Mouse (Mus musculus) kidney, embryonic 14.5 days (tissue): ENCODE measurements at regions not wholly inside any gene's neighbourhood (a gene's known extent, or its start where the extent isn't known, plus 50 kb on each side); places are given as distances from the start of the nearest gene placed in this dataset.

Experiments
- ATAC-seq: fragments of 200-750 bp; cut with Nextera tagmentation; 2 replicates; pipeline ENCODE4 v1.8.0; 2017; ENCODE audit warnings: moderate number of reproducible peaks, mild to moderate bottlenecking, moderate TSS enrichment, moderate library complexity; ENCODE audit not compliant: low FRiP score, low TSS enrichment
- H3K27ac ChIP-seq: fragments of 300-500 bp; sonication (generic); 2 replicates; pipeline ENCODE4 v1.5.1; 2014; ENCODE audit warnings: low read depth, mild to moderate bottlenecking, low read length, moderate library complexity, mixed read lengths
- H3K27me3 ChIP-seq: fragments of 300-500 bp; sonication (generic); 2 replicates; pipeline ENCODE4 v1.6.1; 2014; ENCODE audit warnings: mild to moderate bottlenecking, low read length; ENCODE audit not compliant: control insufficient read depth, insufficient read depth
- H3K36me3 ChIP-seq: fragments of 300-500 bp; sonication (generic); 2 replicates; pipeline ENCODE4 v1.6.1; 2014; ENCODE audit warnings: low read length, mixed read lengths; ENCODE audit not compliant: control insufficient read depth, insufficient read depth
- H3K4me1 ChIP-seq: fragments of 300-500 bp; sonication (generic); 2 replicates; pipeline ENCODE4 v1.6.1; 2014; ENCODE audit warnings: low read length, mixed read lengths; ENCODE audit not compliant: control insufficient read depth, insufficient read depth
- H3K4me2 ChIP-seq: fragments of 300-500 bp; sonication (generic); replicated peaks from 2 replicates; pipeline ENCODE4 v1.6.1; 2014; ENCODE audit warnings: low read depth, mild to moderate bottlenecking, low read length
- H3K4me3 ChIP-seq: fragments of 300-500 bp; sonication (generic); 2 replicates; pipeline ENCODE4 v1.5.1; 2014; ENCODE audit warnings: mild to moderate bottlenecking, low read length
- H3K9ac ChIP-seq: fragments of 300-500 bp; sonication (generic); 2 replicates; pipeline ENCODE4 v1.6.1; 2014; ENCODE audit warnings: low read depth, mild to moderate bottlenecking, low read length, moderate library complexity
- H3K9me3 ChIP-seq: fragments of 300-500 bp; sonication (generic); 2 replicates; pipeline ENCODE4 v1.6.1; 2016; ENCODE audit warnings: low read length; ENCODE audit not compliant: control insufficient read depth
- WGBS: fragments of 180-500 bp; shearing (Covaris S2); extraction: QIAGEN DNeasy Blood & Tissue Kit; methylation state at CpG from one replicate; pipeline ENCODE4 v1.1.7; 2014; 5-methylcytosine and 5-hydroxymethylcytosine counted together

DNA sequence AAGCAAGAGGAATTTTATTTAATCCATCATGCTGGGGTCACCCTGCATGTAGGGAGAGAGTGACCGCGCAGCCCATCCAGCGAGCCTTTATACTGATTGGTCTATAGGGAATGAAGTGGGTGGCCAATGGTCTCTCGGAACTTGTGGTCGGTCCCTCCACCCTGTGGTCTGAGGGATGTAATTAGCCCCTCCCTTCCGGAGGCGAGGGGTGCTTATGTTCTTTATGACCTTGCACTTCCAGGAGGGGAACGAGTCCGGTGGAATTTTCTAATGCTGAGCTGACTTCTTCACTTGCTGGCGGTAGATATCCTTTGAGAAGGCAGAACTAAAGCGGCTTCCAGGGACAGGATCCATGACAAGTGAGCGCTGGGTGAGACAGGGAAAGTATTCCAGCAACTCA lies 60.8 kb downstream of the H2al2a start:
- Histone ChIP-seq H3K27ac (no peak overlapping the region), H3K9me3 (no peaks in the 10 kb centered on the region), H3K36me3 (no peaks in the 10 kb centered on the region), H3K4me3 (no peak overlapping the region), H3K9ac (no peak overlapping the region), H3K4me1 (no peaks in the 10 kb centered on the region), H3K27me3 (no peaks in the 10 kb centered on the region), H3K4me2 (no peak overlapping the region)
- ATAC-seq: no peak
- 79% methylated on average over 12 of the region's 12 CpGs for WGBS

DNA sequence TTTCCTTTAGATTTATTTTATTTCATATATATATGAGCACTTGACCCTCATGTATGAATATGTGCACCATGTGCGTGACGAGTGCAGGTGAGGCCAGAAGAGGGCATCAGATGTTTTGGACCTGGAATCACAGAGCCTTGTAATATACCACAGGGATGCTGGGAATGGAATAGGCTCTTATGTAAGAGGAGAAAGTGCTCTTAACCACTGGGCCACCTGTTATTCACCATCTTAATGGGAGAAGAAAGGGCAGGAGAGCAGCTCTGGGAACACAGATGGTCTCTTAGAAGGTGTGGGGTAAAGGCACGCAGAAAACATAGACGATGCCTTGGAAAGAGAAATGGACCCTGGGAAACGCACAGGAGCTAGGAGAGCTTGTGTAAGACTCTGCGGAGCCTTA lies 61.3 kb downstream of the H2al2a start:
- H3K4me1 ChIP-seq: no peaks in the 10 kb centered on the region

DNA sequence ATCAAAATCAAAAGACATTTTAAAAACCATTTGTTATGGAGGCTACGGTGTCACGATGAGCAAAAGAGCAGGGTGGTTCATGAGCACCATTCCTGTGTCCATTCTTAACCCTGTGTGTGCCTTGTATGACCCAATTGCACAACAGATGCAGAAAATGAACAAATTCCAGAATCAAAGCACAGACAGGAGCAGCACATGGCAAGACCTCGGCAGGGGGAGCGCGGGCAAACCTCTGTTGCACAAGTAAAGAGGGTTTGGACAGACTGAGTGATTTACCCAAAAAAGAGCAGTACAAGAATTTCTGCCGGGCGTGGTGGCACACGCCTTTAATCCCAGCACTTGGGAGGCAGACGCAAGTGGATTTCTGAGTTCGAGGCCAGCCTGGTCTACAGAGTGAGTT lies 62.1 kb downstream of the H2al2a start:
- no peak overlapping the region for H3K4me3 ChIP-seq
- no peaks in the 10 kb centered on the region for H3K4me1 ChIP-seq
- no peak for ATAC-seq
- no peaks in the 10 kb centered on the region for H3K27me3 ChIP-seq
- 96% methylated on average over 10 of the region's 10 CpGs for WGBS
- H3K9ac ChIP-seq: no peak overlapping the region
- H3K36me3 ChIP-seq: no peaks in the 10 kb centered on the region
- no peak overlapping the region for H3K27ac ChIP-seq
- no peak overlapping the region for H3K4me2 ChIP-seq
- H3K9me3 ChIP-seq: no peaks in the 10 kb centered on the region

More for the DNA sequence above, 61.3 kb downstream of the H2al2a start:
- no peak for ATAC-seq
- no peak overlapping the region for H3K9ac ChIP-seq
- no peak overlapping the region for H3K4me3 ChIP-seq
- H3K36me3 ChIP-seq: no peaks in the 10 kb centered on the region
- H3K27ac ChIP-seq: no peak overlapping the region
- H3K9me3 ChIP-seq: no peaks in the 10 kb centered on the region
- WGBS: 97% methylated on average over 6 of the region's 6 CpGs
- H3K4me2 ChIP-seq: no peak overlapping the region
- H3K27me3 ChIP-seq: no peaks in the 10 kb centered on the region

DNA sequence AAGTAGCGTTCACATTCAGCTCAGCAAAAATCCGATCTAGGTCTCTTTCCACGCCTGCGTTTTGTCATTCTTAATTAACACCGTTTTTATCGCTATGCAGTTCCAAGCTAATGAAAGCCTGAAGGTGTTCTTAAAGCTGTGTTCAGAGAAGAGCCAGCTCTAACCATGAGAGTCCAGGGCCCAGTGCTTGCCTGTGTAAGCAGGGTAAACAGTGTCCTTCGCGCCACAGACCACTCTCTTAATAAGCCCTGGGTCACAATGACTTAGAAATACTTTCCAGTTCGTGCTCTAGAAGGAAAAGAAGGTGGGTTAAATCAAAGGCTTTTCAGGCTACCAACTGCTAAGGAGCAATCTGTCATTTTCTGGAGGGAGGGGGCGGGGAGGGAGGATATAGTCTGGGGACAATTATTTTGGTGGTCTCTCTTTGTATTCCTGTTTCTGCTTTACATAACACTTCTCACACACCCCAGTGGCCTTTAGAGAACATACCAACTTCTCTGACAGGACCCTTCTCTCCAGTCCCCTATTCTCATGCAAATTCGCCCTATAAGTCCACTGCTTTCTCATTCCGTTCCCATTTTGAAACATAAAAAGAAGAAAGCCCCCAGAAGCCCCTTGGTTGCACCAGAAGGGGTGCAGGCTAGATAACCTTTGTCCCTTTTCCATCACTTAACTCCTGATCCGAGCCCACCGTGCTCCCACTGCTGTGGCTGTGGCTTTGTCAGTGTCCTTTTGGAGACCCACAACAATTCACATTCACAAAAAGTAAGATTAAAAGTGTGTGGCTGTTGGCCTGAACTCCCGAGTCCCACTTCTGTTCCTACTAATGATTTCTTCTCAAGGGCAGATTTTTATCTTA lies 63.6 kb downstream of the H2al2a start:
- Histone ChIP-seq H3K9ac (no peak overlapping the region), H3K4me3 (no peak overlapping the region), H3K4me2 (no peak overlapping the region), H3K27ac (no peak overlapping the region), H3K27me3 (no peaks in the 10 kb centered on the region), H3K36me3 (no peaks in the 10 kb centered on the region), H3K9me3 (no peaks in the 10 kb centered on the region), H3K4me1 (no peaks in the 10 kb centered on the region)
- no peak for ATAC-seq
- WGBS: 53% methylated on average over 15 of the region's 15 CpGs

DNA sequence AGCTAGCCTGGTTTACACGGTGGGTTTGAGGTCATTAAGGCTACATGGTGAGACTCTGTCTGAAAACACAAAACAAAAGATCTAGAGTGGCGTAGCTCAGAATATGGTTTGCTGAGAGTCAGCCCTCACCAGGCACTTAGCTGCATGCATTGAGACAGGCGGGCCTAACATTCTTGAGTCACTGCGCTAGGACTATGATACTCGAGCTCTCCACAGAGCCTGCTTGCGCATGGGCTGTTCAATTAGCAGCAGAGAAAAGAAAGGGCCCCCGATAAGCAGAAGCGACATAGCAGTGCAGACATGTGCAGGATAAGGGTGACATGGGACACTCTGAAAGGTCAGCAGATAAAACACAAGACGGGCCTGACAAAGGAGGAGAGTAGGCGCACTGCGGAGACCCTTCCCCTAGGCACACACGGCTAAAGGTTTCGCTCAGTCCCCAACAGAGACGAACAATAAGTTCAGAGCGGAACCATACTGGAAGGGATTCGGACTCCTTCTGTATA lies 64.3 kb downstream of the H2al2a start:
- no peak for ATAC-seq
- Histone ChIP-seq H3K27me3 (no peaks in the 10 kb centered on the region), H3K9ac (no peak overlapping the region), H3K9me3 (no peaks in the 10 kb centered on the region), H3K4me1 (no peaks in the 10 kb centered on the region), H3K4me2 (no peak overlapping the region), H3K4me3 (no peak overlapping the region), H3K27ac (no peak overlapping the region), H3K36me3 (no peaks in the 10 kb centered on the region)
- 72% methylated on average over 16 of the region's 16 CpGs for WGBS

DNA sequence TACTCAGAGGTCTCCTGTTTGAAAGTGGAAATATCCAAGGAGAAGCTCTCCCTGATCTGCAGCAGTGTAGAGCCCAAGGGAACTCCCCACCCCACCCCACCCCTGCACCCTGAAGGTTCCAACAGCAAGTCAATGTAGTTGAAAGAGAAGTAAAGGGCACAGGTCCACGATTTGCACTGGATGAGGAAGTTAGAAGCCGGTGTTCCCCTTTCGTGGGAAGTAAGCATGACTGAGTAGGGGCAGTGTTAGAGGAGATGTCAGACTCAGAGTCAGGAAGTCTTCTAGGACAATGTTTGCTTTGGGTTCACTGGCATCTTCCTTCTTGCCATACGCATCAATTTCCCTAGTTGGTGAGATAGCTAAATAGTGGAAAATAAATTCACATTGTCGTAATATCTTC lies 64.9 kb downstream of the H2al2a start:
- no peak overlapping the region for H3K4me2 ChIP-seq
- no peaks in the 10 kb centered on the region for H3K36me3 ChIP-seq
- no peak for ATAC-seq
- H3K4me3 ChIP-seq: no peak overlapping the region
- H3K9ac ChIP-seq: no peak overlapping the region
- H3K9me3 ChIP-seq: no peaks in the 10 kb centered on the region
- no peaks in the 10 kb centered on the region for H3K4me1 ChIP-seq
- no peaks in the 10 kb centered on the region for H3K27me3 ChIP-seq
- no peak overlapping the region for H3K27ac ChIP-seq
- 85% methylated on average over 5 of the region's 5 CpGs for WGBS

DNA sequence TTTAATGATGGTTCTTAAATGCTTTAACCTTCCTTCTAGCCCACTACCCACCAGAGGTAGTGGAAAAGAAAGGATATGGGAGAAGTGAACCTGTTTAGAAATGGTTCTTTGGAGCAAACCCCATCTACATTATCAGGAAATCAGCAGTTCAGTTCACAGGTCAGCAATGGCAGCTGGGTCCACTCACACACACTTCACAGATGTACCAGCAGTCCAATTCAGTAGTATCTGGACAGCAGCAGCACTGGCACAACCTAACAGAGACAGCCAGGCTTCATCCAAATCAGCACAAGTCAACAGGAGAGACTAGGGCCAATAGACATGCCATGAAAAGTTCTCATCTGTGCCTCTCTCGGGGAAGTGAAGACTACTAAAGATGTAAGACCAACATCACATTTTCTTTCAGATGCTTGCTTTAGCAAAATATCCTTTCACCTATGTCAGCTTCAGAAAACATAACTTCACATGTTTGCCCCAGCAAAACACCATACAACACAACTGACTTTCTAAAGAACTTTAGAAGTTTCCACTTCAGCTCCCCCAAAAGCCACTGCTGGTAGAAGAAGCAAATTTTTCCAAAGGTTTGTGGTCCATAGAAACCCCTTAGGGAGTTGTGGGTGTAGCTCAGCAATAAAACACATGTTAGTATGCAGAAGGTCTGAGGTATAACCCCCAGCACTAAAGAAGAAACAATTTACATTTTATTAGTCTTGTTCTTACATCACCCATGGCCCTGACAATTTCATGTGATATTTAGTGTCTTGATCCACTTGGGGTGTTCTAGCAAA lies 77.7 kb downstream of the H2al2a start:
- H3K4me1 ChIP-seq: no peaks in the 10 kb centered on the region; the same call in 1 of the 2 replicates
- ATAC-seq: no peak
- no peak overlapping the region for H3K27ac ChIP-seq
- no peak overlapping the region for H3K4me2 ChIP-seq
- no peaks in the 10 kb centered on the region for H3K9me3 ChIP-seq
- WGBS: 82% methylated on average over 1 of the region's 1 CpGs
- H3K36me3 ChIP-seq: no peaks in the 10 kb centered on the region
- H3K4me3 ChIP-seq: no peak overlapping the region
- no peak overlapping the region for H3K9ac ChIP-seq
- H3K27me3 ChIP-seq: no peaks in the 10 kb centered on the region

DNA sequence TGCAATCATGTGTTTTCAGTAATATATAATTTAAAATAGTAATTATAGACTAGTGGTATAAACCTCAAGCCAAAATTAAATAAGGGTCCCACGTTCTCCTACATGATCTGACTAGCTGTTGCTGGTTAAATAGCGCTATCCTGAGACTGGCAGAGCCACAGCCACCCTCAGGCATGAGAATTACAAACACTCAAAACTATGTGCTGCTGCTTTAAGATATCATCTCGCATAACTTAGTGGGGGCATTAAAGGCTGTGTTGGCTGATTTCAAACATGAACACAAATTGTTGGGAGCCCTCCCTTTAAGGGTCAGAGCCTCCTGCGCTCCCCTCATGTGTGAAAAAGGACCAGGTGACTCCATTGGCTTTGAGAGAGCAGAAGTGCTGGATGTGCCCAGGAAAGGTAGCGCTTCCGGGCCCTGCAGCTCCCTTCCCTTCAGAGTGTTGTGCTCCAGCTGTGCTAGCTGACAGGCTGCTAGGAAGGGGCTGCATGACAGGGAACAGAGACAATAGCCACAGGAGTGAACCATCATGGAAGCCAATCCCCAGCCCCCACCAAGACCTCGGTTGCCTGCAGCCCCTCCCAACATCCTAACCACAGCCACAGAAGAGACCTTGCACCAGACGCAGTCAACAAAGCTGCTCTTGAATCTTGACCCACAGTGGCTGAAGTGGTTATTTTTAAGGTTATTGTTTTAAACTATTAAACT lies 79.4 kb downstream of the H2al2a start:
- no peak overlapping the region for H3K27ac ChIP-seq
- WGBS: 36% methylated on average over 8 of the region's 8 CpGs
- no peak overlapping the region for H3K4me3 ChIP-seq
- H3K9ac ChIP-seq: no peak overlapping the region
- no peaks in the 10 kb centered on the region; the same call in 1 of the 2 replicates for H3K4me1 ChIP-seq
- H3K27me3 ChIP-seq: no peaks in the 10 kb centered on the region
- no peaks in the 10 kb centered on the region for H3K9me3 ChIP-seq
- no peaks in the 10 kb centered on the region for H3K36me3 ChIP-seq
- ATAC-seq: no peak
- H3K4me2 ChIP-seq: no peak overlapping the region
